Mouse (Mus musculus) lung, postnatal 4 days (tissue): ENCODE data around the gene Hist1h2be.
"Not testable (repeated sequence)": the region's sequence is repeated elsewhere in the genome, so short reads cannot be mapped to it uniquely, and the experiment has no call there.

Source experiments
- DNase-seq, 2 experiments: peaks; one replicate each; pipeline ENCODE4 v3.0.0; 2021

The Hist1h2be gene

GRCm38 (mm10) chr13:23544787-23545120 is 76.2 kb downstream of the Hist1h2be start:
- DNase-seq, result peak in 1 of 2 experiments; percentile 26

- peak; percentile 78 to 80 for DNase-seq
Observed at GRCm38 (mm10) chr13:23543965-23544786, 76.7 kb downstream of the Hist1h2be start, which contains the start of gene Hist1h3f. Gene Hist1h3f (plus strand): TSS chr13:23544052.

GRCm38 (mm10) chr13:23542999-23543607 is 77.8 kb downstream of the Hist1h2be start, which contains the start of gene Hist1h2bh:
Gene Hist1h2bh (minus strand): TSS chr13:23543392.
- DNase-seq, result peak; percentile 66 to 72

GRCm38 (mm10) chr13:23542225-23542980 is 78.5 kb downstream of the Hist1h2be start:
- DNase-seq, result not testable (repeated sequence)

GRCm38 (mm10) chr13:23541497-23541896 is 79.4 kb downstream of the Hist1h2be start:
- DNase-seq, result no peak

- not testable (repeated sequence) for DNase-seq
Observed at GRCm38 (mm10) chr13:23539821-23540220, 81.1 kb downstream of the Hist1h2be start.

- no peak for DNase-seq
Observed at GRCm38 (mm10) chr13:23538249-23538648, 82.7 kb downstream of the Hist1h2be start.

GRCm38 (mm10) chr13:23537006-23537710 is 83.8 kb downstream of the Hist1h2be start:
- DNase-seq, result no peak

- DNase-seq, result no peak
Observed at GRCm38 (mm10) chr13:23536076-23536822, 84.7 kb downstream of the Hist1h2be start.

GRCm38 (mm10) chr13:23535137-23536075 is 85.5 kb downstream of the Hist1h2be start, which contains the start of gene Hist1h3g:
Gene Hist1h3g (plus strand): TSS chr13:23535422.
- DNase-seq, result peak; percentile 87 to 92

GRCm38 (mm10) chr13:23534368-23535131 is 86.4 kb downstream of the Hist1h2be start:
- DNase-seq, result peak in 1 of 2 experiments; percentile 19
